In genomic region chr1:37505348-37505730, GRCm38 (mm10) we compare ENCODE assay signal across 12 mouse cellular contexts. TPM values are rescaled to one million over a fixed set of nuclear protein-coding genes. Genes with fewer than 3 reads are reported as not detected.
A peak's percentile ranks its signal among the peaks of the same experiment; 100 is the strongest.
DNase-seq lines count a peak whose midpoint lies in the region; ATAC-seq and TF ChIP-seq lines count a peak whose summit lies in the region.
"Had no signal": no experiment of that assay in that cellular context is flagged by ENCODE, and none has a peak within 500 bp of the region (broad histone marks: within the 10 kb centered on the region; RNA-seq: fewer than 3 reads in every experiment).

No protein-coding gene starts in this region.

- 0 out of 2 replicates have a peak, but pooled peaks cover 7% of the 10 kb centered on the region for H3K36me3 ChIP-seq in heart, postnatal 0 days (replicated peaks; ENCODE audit: control insufficient read depth, insufficient read depth, low read length)
- H3K36me3 ChIP-seq in heart, embryonic 10.5 days, result no peaks in the 10 kb centered on the region
- H3K36me3 ChIP-seq in limb, embryonic 13.5 days, result 0 out of 2 replicates have a peak, but pooled peaks cover 3% of the 10 kb centered on the region
- H3K36me3 ChIP-seq in midbrain, embryonic 11.5 days (ENCODE audit: control insufficient read depth, insufficient read depth, low read length), result no peaks in the 10 kb centered on the region
- H3K36me3 ChIP-seq in hindbrain, embryonic 13.5 days, result no peaks in the 10 kb centered on the region
- H3K36me3 ChIP-seq: hindbrain, embryonic 12.5 days had no signal

- H3K4me3 ChIP-seq in heart, postnatal 0 days (ENCODE audit: low read depth, low read length), result no peak overlapping the region
- no peak overlapping the region for H3K4me3 ChIP-seq in heart, embryonic 10.5 days
- H3K4me3 ChIP-seq in limb, embryonic 13.5 days, result no peak overlapping the region
- H3K4me3 ChIP-seq in midbrain, embryonic 11.5 days (ENCODE audit: low read depth, low read length), result no peak overlapping the region
- H3K4me3 ChIP-seq in hindbrain, embryonic 13.5 days, result no peak overlapping the region
- H3K4me3 ChIP-seq: hindbrain, embryonic 12.5 days had no signal

- H3K27me3 ChIP-seq in heart, postnatal 0 days (ENCODE audit: control insufficient read depth, insufficient read depth, low read length), result no peaks in the 10 kb centered on the region
- H3K27me3 ChIP-seq in heart, embryonic 10.5 days (ENCODE audit: insufficient read depth, poor library complexity, severe bottlenecking), result no peaks in the 10 kb centered on the region
- no peaks in the 10 kb centered on the region for H3K27me3 ChIP-seq in limb, embryonic 13.5 days
- peaks cover 6% of the 10 kb centered on the region; the same call in 1 of the 2 replicates for H3K27me3 ChIP-seq in midbrain, embryonic 11.5 days (ENCODE audit: control insufficient read depth, insufficient read depth, low read length)
- peaks cover 52% of the 10 kb centered on the region for H3K27me3 ChIP-seq in hindbrain, embryonic 13.5 days

- TF ChIP-seq EP300 in heart, postnatal 0 days (IDR thresholded peaks at IDR 0.05; ENCODE audit: low read depth), result no peak

- no peak for TF ChIP-seq CTCF in heart, postnatal 0 days (IDR thresholded peaks at IDR 0.05; ENCODE audit: low read depth)

- no peak overlapping the region for H3K9ac ChIP-seq in heart, postnatal 0 days (replicated peaks; ENCODE audit: low read depth, low read length)
- no peak overlapping the region for H3K9ac ChIP-seq in limb, embryonic 13.5 days
- H3K9ac ChIP-seq in midbrain, embryonic 11.5 days (ENCODE audit: low read length), result no peak overlapping the region
- no peak overlapping the region for H3K9ac ChIP-seq in hindbrain, embryonic 13.5 days
- H3K9ac ChIP-seq: hindbrain, embryonic 12.5 days had no signal

- H3K9me3 ChIP-seq in heart, postnatal 0 days (replicated peaks; ENCODE audit: control insufficient read depth, low read length), result peaks cover 12% of the 10 kb centered on the region; the same call in 1 of the 2 replicates
- 0 out of 2 replicates have a peak, but pooled peaks cover 2% of the 10 kb centered on the region for H3K9me3 ChIP-seq in heart, embryonic 10.5 days
- H3K9me3 ChIP-seq in limb, embryonic 13.5 days, result peaks cover 12% of the 10 kb centered on the region
- no peaks in the 10 kb centered on the region for H3K9me3 ChIP-seq in midbrain, embryonic 11.5 days (ENCODE audit: control insufficient read depth, low read length)
- peaks cover 12% of the 10 kb centered on the region; the same call in 1 of the 2 replicates for H3K9me3 ChIP-seq in hindbrain, embryonic 13.5 days

- ATAC-seq in heart, postnatal 0 days (ENCODE audit: insufficient read depth, low read depth), result no peak
- no peak for ATAC-seq in limb, embryonic 13.5 days (ENCODE audit: low FRiP score, low read depth)
- ATAC-seq in midbrain, embryonic 11.5 days (ENCODE audit: low FRiP score), result no peak
- ATAC-seq in hindbrain, embryonic 13.5 days (ENCODE audit: low FRiP score), result no peak

- H3K4me1 ChIP-seq in heart, postnatal 0 days (ENCODE audit: control insufficient read depth, insufficient read depth), result no peaks in the 10 kb centered on the region; the same call in 1 of the 2 replicates
- H3K4me1 ChIP-seq in heart, embryonic 10.5 days, result no peaks in the 10 kb centered on the region
- H3K4me1 ChIP-seq in limb, embryonic 13.5 days, result peaks cover 21% of the 10 kb centered on the region
- no peaks in the 10 kb centered on the region for H3K4me1 ChIP-seq in midbrain, embryonic 11.5 days (ENCODE audit: control insufficient read depth, insufficient read depth, low read length)
- no peaks in the 10 kb centered on the region for H3K4me1 ChIP-seq in hindbrain, embryonic 13.5 days (replicated peaks)
- H3K4me1 ChIP-seq: hindbrain, embryonic 12.5 days had no signal

- DNase-seq in heart, postnatal 0 days (ENCODE audit: low spot score), result no peak
- DNase-seq in heart, embryonic 10.5 days (ENCODE audit: low spot score), result no peak
- DNase-seq in thymus, postnatal 14 days, result peak; percentile 40
- DNase-seq in thymus, postnatal 10 days (ENCODE audit: low spot score in 2 of 2), result no peak
- no peak for DNase-seq in midbrain, embryonic 11.5 days (ENCODE audit: low spot score, missing footprints)
- DNase-seq in cerebellum, adult 11-12 months, result no peak
- DNase-seq: cerebellum, adult 9-11 months; midbrain, embryonic 14.5 days; right cerebral cortex, postnatal 4 days had no signal

- WGBS in heart, postnatal 0 days, result 77% methylated on average over 9 of the region's 9 CpGs
- WGBS in heart, embryonic 10.5 days, result 90% methylated on average over 9 of the region's 9 CpGs
- WGBS in limb, embryonic 13.5 days, result 88% methylated on average over 9 of the region's 9 CpGs
- WGBS in midbrain, embryonic 11.5 days, result 92% methylated on average over 9 of the region's 9 CpGs
- WGBS in hindbrain, embryonic 13.5 days, result 90% methylated on average over 9 of the region's 9 CpGs

- no peak overlapping the region for H3K4me2 ChIP-seq in heart, postnatal 0 days (ENCODE audit: low read depth, low read length)
- no peak overlapping the region for H3K4me2 ChIP-seq in limb, embryonic 13.5 days (replicated peaks)
- no peak overlapping the region for H3K4me2 ChIP-seq in midbrain, embryonic 11.5 days
- H3K4me2 ChIP-seq in hindbrain, embryonic 13.5 days, result no peak overlapping the region
- H3K4me2 ChIP-seq: hindbrain, embryonic 12.5 days had no signal

- H3K27ac ChIP-seq in heart, postnatal 0 days (ENCODE audit: low read depth), result peak overlapping the region; percentile 44
- H3K27ac ChIP-seq in heart, embryonic 10.5 days, result no peak overlapping the region
- peak overlapping the region; percentile 35; the same call in 1 of the 2 replicates for H3K27ac ChIP-seq in limb, embryonic 13.5 days
- H3K27ac ChIP-seq in midbrain, embryonic 11.5 days (ENCODE audit: low read depth, low read length), result no peak overlapping the region
- no peak overlapping the region; the same call in 1 of the 2 replicates for H3K27ac ChIP-seq in hindbrain, embryonic 13.5 days
- H3K27ac ChIP-seq: hindbrain, embryonic 12.5 days had no signal

RNA-seq across cellular contexts. Expression of gene Mgat4a, which starts 35.5 kb away (rescaled TPM):
- 7.3 and 24.4 TPM in 2 replicates for total RNA-seq in heart, postnatal 0 days (2014; rRNA removed; ENCODE audit: low replicate concordance)
- polyA plus RNA-seq in heart, postnatal 0 days (2015; fragmentation: Nextera tagmentation; extraction: Ambion mirVana), result 3.3 and 4.4 TPM in 2 replicates
- 1.3 and 3.2 TPM in 2 replicates for polyA plus RNA-seq in heart, embryonic 10.5 days (2016; fragmentation: Nextera tagmentation; extraction: Ambion mirVana)
- polyA plus RNA-seq in limb, embryonic 13.5 days (2015; fragmentation: Nextera tagmentation; extraction: Ambion mirVana), result 4.4 and 5.7 TPM in 2 replicates
- 2.9 and 5.7 TPM in 2 replicates for polyA plus RNA-seq in midbrain, embryonic 11.5 days (2014; fragmentation: Nextera tagmentation; extraction: Ambion mirVana)
- polyA plus RNA-seq in hindbrain, embryonic 13.5 days (2015; fragmentation: Nextera tagmentation; extraction: Ambion mirVana), result 6.7 and 8.0 TPM in 2 replicates

Comparison
In these comparisons a context has a peak if more than half of its experiments do, and no peak if none do; other contexts are left out.
1. H3K27ac ChIP-seq: peak in heart, postnatal 0 days (single experiment) and limb, embryonic 13.5 days (single experiment); none in heart, embryonic 10.5 days (single experiment), midbrain, embryonic 11.5 days (single experiment) and hindbrain, embryonic 13.5 days (single experiment).